Mouse (Mus musculus) heart, adult 2 months (tissue): Measurements from ENCODE around the gene Fxyd7.

Experiments used
- CTCF ChIP-seq: fragments of 200-600 bp; IDR thresholded peaks from 2 replicates; pipeline ENCODE4 v1.8.1; 2022; ENCODE audit warnings: antibody characterized with exemption, mild to moderate bottlenecking, moderate library complexity
- EP300 ChIP-seq: fragments of 200-500 bp; IDR thresholded peaks from 2 replicates; pipeline ENCODE4 v1.6.1; 2011; ENCODE audit warnings: low read depth, low read length, control low read depth; ENCODE audit not compliant: insufficient read depth
- POLR2A ChIP-seq: fragments of 200-500 bp; IDR thresholded peaks from 2 replicates; pipeline ENCODE4 v1.6.1; 2011; ENCODE audit warnings: mild to moderate bottlenecking, low read depth, low read length, control low read depth; ENCODE audit not compliant: insufficient read depth

- TF ChIP-seq CTCF (no peak), POLR2A (no peak), EP300 (no peak)
These were observed 6.5 kb upstream of the Fxyd7 start for GRCm38 (mm10) chr7:31057730-31058129.
